Mouse (Mus musculus) kidney, adult 11 months (tissue): ENCODE data around the gene Kcnj6.

ENCODE experiments used
- DNase-seq: peaks from one replicate; pipeline ENCODE4 v3.0.0; 2022

Gene Kcnj6

GRCm38 (mm10) chr16:94701971-94702370 lies 295.5 kb downstream of the Kcnj6 start:
- peak; percentile 30 for DNase-seq

- DNase-seq, result no peak
These were observed 296.4 kb downstream of the Kcnj6 start for GRCm38 (mm10) chr16:94701141-94701540.
